Mouse (Mus musculus) heart, adult 9 months (tissue): Measurements from ENCODE around the gene Trim24.

Experiments used
- DNase-seq, 2 experiments: peaks; one replicate each; pipeline ENCODE4 v3.0.0; 2022; ENCODE audit warnings: low spot score in 2 of 2

Gene Trim24

DNA sequence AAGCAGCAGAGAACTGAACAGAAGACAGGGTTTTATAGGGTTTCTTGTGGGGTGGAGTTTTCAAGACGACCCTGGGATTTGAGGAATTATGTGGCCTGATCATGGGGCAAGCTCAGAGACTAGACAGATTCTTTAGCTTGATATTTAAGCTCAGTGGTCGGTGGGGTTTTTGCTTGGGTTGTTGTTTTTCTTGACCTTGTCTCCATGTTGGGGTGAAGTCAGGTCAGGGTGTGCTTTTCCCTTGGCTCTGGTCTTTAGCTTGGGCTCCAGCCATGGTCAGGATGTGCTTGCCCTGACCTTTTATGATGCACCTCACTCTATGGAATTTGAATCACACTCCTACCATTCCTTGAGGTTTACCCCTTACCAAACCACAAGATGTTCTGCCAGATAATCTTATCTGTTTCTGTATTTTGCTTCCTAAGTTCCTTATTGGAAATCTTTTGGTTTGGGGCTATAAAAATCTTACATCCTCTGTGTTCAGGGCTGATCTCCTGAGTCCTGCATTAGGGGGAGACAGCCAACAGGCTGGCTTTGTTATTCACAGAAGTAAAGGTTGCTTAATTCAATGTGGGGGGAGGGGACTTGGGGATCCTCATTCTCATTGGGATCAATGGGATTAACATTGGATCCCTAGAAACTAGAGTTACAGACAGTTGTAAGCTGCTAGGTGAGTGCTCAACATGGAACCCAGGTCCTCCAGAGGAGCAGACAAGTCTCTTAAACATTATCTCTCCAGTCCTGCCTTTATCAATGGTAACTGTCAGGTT, 6.5 kb upstream of the Trim24 start:
- no peak for DNase-seq

DNA sequence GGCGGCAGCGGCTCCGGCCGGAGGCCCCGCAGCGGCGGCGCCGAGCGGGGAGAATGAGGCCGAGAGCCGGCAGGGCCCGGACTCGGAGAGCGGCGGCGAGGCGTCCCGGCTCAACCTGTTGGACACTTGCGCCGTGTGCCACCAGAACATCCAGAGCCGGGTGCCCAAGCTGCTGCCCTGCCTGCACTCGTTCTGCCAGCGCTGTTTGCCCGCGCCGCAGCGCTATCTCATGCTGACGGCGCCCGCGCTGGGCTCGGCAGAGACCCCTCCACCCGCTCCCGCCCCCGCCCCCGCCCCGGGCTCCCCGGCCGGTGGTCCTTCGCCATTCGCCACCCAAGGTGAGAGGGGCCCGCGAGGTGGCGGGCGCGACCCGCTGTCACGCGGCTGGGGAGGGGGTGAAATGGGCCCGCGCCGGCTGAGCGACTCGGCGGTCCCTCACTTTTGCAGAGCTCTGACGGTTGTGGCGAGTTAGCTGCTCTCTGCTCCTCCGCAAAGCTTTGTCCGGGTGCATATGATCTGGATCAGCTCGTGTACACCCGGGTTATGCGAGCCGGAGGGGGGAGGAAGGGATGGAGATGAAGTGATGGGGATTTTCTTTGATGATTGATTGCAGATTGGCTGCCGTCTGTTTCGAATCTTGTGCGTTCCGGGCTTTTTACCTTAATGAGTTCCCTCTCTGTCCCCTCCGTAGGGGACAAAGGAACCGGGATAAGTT, 683 bp downstream of the Trim24 start:
- DNase-seq: peak; percentile 31 to 41

DNA sequence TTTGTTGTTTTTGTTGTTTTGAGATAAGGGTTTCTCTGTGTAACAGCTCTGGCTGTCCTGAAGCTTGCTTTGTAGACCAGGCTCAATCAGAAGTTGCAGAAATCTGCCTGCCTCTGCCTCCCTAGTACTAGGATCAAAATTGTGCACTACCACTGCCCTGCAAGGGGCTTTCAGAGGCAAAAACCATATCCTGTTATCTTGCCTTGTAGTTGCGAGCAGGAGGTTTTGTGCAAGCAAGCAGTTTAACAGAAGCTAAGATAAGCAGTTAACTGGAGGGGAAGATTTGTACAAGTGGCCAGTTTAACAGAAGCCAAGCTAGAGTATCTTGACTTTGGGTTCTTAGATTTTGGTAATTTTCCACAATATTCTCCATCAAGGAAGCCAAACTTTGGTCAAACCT, 2.2 kb downstream of the Trim24 start:
- no peak for DNase-seq

DNA sequence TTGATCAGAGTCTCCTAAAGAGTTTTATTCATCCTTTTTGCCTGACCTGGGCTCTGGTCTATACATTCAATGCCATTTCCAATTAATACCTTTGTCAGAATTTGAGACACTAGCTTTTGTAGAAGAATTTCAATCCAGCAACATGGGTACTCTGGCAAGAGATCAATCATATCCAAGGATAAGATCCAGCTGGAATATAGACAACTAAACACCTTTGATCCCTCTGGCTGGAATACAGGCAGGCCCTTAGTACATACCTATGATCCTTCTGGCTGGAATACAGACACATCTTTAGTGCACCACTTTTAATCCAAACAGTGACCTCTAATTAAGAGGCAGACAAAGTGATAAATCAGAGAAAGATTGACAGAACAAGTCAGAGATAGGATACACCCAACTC, 3.1 kb downstream of the Trim24 start:
- no peak for DNase-seq

DNA sequence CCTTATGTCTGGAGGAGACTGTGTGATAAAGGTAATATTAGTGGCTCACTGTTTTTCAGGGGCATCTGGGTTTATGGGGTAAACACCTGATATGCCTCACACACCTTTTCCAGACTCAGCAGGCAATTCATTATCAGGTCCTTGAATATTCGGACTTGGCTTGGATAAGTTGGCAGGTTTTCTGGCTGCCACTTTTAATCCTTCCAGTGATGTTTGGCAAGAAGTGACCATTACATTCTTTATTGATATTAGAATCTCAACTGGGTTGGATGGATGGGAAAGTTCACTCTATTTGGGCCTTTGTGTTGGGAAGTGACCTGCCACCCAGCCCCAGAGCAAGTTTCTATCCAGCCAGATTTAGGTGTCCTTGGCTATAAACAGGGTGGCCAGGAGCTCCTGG, 7.6 kb downstream of the Trim24 start:
- DNase-seq: no peak

DNA sequence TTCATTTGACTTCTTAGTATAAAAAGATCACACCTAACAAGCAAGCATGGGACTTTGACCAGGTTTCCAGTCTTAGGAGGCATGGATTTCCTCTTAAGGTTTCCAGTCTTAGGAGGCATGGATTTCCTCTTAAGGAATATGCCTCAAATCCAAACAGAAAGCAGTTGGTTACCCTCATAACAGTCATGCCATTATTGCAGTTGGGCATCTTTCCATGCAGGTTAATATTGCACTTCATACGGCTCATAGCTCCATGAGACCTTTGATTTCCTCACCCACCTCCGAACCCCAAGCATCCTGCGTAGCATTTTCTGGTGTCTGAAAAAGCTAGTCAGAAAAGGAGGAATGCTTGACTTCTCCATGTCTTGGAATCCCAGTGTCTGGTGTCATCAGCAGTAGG, 10.0 kb downstream of the Trim24 start:
- no peak for DNase-seq

DNA sequence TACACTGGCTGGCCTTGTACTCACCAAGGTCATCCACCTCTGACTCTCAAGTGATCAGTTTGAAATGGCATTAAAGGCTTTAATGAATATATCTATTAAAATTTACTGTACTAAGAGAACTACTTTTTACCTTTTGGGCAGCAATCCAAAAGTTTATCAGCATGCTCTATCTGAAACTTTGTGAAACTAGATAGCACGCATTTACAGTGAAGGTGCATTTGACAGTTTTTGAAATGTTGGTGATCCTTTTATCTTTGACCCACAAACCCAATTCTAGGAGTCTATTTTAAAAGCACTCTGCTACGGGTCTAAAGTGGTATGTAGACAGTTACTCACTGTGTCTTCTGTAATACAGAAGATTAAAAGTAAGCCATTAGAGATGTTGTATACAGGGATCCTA, 23.0 kb downstream of the Trim24 start:
- no peak for DNase-seq

DNA sequence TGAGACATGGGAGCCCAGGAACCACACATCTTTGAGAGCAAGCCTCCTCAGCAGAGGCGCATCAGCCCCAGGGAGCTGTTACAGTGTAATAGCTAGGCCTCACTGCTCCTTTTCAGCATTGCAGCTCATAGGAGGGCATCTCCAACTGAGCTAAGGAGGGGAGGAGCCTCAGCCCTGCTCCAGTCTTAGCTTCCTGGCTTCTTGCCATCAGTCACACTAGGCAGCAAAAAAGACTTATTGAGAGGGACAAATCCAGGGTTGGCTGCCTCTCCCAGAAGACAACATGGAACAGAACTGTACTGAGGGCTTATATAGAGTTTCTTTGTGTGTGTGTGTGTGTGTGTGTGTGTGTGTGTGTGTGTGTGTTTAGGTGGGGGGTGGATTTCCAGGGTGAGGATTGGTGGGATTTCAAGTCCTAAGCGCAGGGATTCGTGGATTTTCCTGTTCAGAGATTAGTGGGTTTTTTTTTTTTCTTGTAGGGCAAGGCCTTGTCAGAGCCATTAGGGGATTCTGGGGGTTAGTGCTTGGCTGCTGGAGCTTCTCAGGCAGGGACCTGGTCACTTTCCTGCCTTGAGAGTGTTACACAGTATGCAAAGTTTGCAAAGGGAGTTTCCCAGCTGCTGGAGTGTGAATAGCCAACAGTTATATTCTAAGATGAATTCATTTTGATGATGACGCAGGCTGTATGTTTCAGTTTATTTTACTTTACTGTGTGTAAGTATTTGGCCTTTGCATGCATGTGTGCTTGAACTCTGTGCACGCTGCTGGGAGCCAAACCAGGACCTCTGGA, 25.2 kb downstream of the Trim24 start:
- peak; percentile 20 to 25 for DNase-seq

DNA sequence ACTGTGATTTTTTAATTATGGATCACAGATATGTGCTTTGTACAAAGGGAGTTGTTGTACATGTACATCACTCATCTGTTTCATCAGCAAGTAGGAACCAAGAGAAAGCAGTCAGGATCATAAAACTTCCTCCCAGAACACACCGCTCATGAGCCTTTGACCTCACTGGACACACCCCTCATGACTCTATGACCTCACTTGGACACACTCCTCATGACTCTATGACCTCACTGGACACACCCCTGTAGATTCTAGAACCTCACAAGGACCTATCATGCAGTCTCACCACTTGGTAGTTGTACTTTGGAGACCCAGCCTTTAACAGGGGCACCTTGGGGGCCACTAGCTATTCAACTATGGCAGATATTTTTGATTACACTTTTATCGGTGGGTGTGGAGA, 29.6 kb downstream of the Trim24 start:
- no peak for DNase-seq

DNA sequence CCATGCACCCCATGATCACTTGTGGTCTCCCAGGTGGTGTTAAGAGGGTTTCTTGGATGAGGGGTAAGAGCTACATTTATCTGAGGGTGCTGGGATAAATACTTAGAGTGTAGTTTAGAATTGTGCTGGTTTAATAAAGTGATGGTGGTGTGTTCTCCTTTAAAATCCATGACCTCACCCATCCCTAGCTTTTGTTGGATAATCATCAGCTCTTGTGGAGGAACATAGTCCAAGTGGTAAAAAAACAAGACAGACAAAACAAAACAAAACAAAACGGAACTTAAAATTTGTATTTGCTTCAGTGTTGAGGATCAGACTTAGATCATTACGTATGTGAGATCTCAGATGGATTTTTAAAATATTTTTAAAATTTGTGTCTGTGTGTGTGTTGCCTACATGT, 31.2 kb downstream of the Trim24 start:
- DNase-seq: no peak

DNA sequence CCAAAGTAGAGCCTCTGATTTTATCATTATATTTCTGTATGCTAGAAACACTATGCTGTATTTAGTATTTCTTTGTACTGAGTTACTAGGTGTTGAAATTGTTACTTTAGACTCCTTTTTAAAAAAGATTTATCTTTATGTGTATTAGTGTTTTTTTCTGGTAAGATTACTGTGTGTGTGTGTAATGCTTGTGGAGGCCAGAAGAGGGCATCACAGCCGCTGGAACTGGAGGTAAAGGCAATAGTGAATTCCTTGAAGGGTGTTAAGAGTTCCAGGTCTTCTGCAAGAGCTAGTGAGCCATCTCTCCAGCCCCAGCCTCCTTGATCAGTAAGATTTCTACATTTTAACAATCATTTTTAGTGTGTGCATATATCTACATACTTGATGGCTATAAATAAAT, 33.2 kb downstream of the Trim24 start:
- no peak for DNase-seq

DNA sequence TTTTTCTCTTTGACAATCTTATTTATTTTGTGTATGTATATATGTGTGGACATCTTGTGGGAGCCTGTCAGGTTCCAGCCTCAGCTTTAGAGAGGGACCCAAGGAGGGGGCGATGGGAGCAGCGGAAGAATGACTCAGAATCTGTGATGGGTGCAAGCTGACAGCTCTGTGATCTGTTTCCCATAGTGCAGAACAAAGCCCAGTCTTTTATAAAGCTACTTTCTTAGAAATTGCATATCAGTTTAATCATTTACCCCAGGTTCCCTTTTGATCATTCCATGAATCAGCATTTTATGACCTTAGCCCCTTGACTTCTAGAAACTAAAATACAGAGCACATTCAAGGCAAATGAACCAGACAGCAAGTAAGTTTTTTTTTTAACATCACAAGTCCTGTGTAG, 42.9 kb downstream of the Trim24 start:
- no peak for DNase-seq

DNA sequence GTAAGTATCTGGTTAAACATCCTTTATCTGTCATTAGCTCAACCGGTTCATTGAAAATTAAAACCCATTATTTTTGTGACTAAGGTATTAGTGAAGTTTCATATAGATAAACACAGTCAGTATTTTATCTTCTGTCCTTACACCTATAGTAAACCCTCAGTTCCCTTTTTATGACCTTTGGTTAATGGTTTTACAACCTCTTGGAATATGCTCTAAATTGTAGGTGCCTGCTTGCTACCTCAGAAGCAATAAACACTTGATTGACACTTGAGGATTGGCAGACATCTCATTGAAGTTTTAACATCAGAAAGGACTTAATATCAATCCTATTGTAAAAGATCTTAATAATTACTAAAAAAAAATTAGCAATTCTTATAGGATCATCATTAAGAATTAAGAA, 54.5 kb downstream of the Trim24 start:
- DNase-seq: no peak

DNA sequence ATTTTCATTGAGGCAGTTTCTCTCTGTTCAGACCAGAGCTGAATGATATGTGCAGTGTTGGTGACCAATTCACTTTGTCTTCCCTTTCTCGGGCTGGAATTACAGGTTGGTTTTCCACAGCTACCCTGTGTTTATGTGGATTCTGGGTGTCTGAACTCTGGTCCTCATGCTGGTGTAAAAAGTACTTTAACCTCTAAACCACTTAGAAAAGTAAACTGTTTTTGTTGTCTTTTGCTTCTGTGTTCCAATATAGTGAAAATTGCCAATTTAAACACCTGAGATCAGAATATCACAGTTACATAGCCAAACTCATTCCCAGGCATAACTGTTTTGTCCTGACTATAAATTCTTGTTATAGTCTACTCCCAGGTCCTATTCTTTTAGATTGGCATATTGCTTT, 56.1 kb downstream of the Trim24 start:
- DNase-seq: no peak

DNA sequence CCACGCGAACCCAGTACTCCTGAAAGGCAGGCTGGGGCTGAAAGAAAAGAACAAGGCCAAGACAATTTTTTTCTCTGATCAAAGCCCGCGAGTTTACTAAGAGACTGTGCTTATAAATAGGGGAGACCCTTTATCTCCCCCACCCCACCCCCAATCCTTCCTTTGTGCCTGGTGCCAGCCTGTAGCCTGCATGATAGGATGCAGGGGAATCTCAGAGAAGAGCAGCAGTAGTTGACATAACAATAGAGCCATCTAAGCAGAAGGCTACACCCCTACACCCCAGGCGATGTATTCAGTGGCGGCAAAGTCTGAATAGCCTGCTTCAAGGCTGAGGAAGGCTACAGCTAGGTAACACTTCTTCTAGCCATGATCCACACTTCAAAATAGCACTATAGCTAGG, 65.9 kb downstream of the Trim24 start:
- DNase-seq: no peak

DNA sequence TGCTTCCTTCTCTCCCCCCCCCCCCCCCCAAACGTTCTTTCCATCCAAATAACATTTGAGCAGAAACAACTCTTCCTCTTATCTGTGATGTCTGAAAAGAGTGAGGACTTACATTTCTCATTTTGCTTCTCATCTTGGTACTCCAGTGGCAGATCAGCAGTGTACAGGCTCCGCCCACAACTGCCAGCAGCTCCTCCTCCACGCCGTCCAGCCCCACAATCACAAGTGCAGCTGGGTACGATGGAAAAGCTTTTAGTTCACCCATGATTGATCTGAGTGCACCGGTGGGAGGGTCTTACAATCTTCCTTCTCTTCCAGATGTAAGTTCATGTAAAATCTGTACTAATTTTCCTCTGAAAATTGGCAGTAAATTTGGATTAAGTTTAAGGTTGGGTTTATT, 80.7 kb downstream of the Trim24 start:
- no peak for DNase-seq

DNA sequence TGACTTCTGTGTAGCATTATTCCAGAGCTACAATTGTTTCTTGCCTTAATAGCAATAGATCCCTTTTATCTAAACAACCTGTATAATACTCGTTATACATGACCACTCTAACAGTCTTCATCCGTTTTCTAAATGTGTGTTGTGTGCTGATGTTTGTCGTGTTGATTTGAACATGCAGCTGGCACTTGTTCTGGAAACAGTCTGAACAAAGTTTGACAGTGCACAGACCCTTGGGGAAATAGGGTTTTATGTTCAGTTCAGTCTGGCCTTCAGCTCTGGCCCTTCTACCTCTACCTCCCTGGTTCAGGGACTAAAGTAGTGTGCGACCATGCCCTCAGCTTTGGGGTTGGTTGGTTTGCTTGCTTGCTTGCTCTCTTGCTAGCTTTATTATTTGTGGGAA, 96.8 kb downstream of the Trim24 start:
- no peak for DNase-seq

DNA sequence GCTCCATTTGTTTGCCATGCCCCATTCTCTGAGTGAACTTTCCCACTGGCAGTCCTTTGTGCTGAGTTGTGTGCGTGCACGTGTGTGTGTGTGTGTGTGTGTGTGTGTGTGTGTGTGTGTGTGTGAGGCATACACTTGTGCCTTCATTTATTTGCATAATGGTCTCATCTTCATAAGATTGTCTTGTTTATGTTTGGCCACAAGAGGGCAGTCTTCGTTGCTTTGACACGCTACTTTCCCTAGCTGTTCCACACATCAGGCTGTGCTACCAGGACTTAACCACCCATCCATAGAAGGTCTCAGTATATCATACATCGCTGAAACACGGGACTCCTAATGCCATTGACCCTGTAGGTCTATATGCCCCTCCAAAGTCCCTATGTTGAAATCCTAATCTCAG, 136.8 kb downstream of the Trim24 start:
- peak; percentile 19 to 47 for DNase-seq

DNA sequence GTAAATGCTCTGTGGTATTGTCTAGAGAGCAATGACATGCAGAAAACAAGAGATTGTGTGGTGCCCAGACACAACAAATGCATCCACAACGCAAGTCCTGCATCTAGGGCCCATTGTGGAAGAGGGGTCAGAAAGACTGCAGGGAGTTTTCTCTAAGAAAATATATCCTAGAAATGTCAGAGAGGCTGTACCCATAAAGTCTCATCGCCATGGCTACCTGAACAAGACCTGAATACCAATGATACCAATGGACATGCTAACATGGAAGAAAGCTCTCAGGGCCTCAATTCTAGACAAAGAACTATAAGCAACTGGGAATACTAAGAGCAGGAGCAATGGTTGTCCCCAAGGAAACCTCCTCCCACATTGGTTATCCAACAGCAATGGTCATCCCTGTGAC, 142.2 kb downstream of the Trim24 start:
- DNase-seq: no peak
